Mouse (Mus musculus) heart, postnatal 14 days (tissue): Measurements from ENCODE around the gene Iba57. TPM values are rescaled to one million over a fixed set of nuclear protein-coding genes. Genes with fewer than 3 reads are reported as not detected.

Experiments
- DNase-seq, 2 experiments: peaks; one replicate each; pipeline ENCODE4 v3.0.0; 2021 to 2022
- intact Hi-C: fragments of 180-260 bp; cut with DNase I; formaldehyde crosslinking; loops from one replicate; pipeline ENCODE4 v1.15.1; 2025
- total RNA-seq, 2 experiments: library from RNA; stranded (reverse); gene quantifications; 2 replicates each; pipeline ENCODE4 v1.2.3; 2021

Gene Iba57
- total RNA-seq, 2 experiments from 2014 or later = 14.7 to 17.7 TPM

- no peak for DNase-seq
- intact Hi-C loops = no loop called here
These were observed 13.4 kb upstream of the Iba57 start for GRCm38 (mm10) chr11:59176921-59177320.

- no peak for DNase-seq
- intact Hi-C loops = no loop called here
These were observed 12.9 kb upstream of the Iba57 start for GRCm38 (mm10) chr11:59176475-59176874.

GRCm38 (mm10) chr11:59174189-59174838 is 10.8 kb upstream of the Iba57 start:
- DNase-seq = no peak
- intact Hi-C loops = no loop called here

- DNase-seq = no peak
- intact Hi-C loops = no loop called here
These were observed 7.0 kb upstream of the Iba57 start for GRCm38 (mm10) chr11:59170549-59170948.

- intact Hi-C loops = no loop called here
- DNase-seq = no peak
These were observed 6.3 kb upstream of the Iba57 start for GRCm38 (mm10) chr11:59169807-59170206.

GRCm38 (mm10) chr11:59165616-59166241 is 2.2 kb upstream of the Iba57 start:
- no peak for DNase-seq
- intact Hi-C loops = no loop called here

GRCm38 (mm10) chr11:59164384-59164783 is 845 bp upstream of the Iba57 start:
- DNase-seq = no peak
- intact Hi-C loops = no loop called here

- intact Hi-C loops = loop anchor here (1.0 kb wide), 1 partner anchor 21 kb away; the partner anchor contains the start of gene Gjc2
- no peak for DNase-seq
These were observed 890 bp downstream of the Iba57 start for GRCm38 (mm10) chr11:59162443-59163254.

- DNase-seq = peak; percentile 58 to 73
- intact Hi-C loops = no loop called here
These were observed 2.1 kb downstream of the Iba57 start for GRCm38 (mm10) chr11:59161398-59161797.

GRCm38 (mm10) chr11:59159558-59159957 is 4.0 kb downstream of the Iba57 start:
- intact Hi-C loops = no loop called here
- no peak for DNase-seq

- intact Hi-C loops = no loop called here
- no peak for DNase-seq
These were observed 4.4 kb downstream of the Iba57 start for GRCm38 (mm10) chr11:59159099-59159498.

- intact Hi-C loops = no loop called here
These were observed 7.6 kb downstream of the Iba57 start for GRCm38 (mm10) chr11:59155900-59156299.

GRCm38 (mm10) chr11:59154220-59154619 is 9.3 kb downstream of the Iba57 start:
- intact Hi-C loops = no loop called here
- DNase-seq = no peak

More at GRCm38 (mm10) chr11:59155900-59156299, 7.6 kb downstream of the Iba57 start:
- no peak for DNase-seq

GRCm38 (mm10) chr11:59151729-59152128 is 11.8 kb downstream of the Iba57 start:
- DNase-seq = no peak
- intact Hi-C loops = no loop called here

- DNase-seq = no peak
- intact Hi-C loops = no loop called here
These were observed 14.2 kb downstream of the Iba57 start for GRCm38 (mm10) chr11:59149302-59149701.

- intact Hi-C loops = no loop called here
- no peak for DNase-seq
These were observed 20.6 kb downstream of the Iba57 start for GRCm38 (mm10) chr11:59142962-59143361.

GRCm38 (mm10) chr11:59141772-59142370 is 21.7 kb downstream of the Iba57 start:
- DNase-seq = no peak
- intact Hi-C loops = no loop called here

- intact Hi-C loops = no loop called here
- DNase-seq = peak; percentile 37 to 53
These were observed 24.7 kb downstream of the Iba57 start for GRCm38 (mm10) chr11:59138537-59139486.

GRCm38 (mm10) chr11:59136994-59137706 is 26.4 kb downstream of the Iba57 start:
- intact Hi-C loops = no loop called here
- no peak for DNase-seq
